Mouse (Mus musculus) limb, embryonic 12.5 days (tissue): Measurements from ENCODE around the gene Cemip. TPM values are rescaled to one million over a fixed set of nuclear protein-coding genes. Genes with fewer than 3 reads are reported as not detected.

ENCODE experiments used
- ATAC-seq: fragments of 200-750 bp; cut with Nextera tagmentation; 2 replicates; pipeline ENCODE4 v1.8.0; 2017; ENCODE audit warnings: low read depth, moderate TSS enrichment; ENCODE audit not compliant: insufficient number of reproducible peaks, insufficient read depth, low FRiP score, low TSS enrichment
- H3K27ac ChIP-seq: fragments of 300-500 bp; sonication (generic); 2 replicates; pipeline ENCODE4 v1.5.1; 2016; ENCODE audit warnings: mild to moderate bottlenecking, moderate library complexity
- H3K27me3 ChIP-seq: fragments of 300-500 bp; sonication (generic); 2 replicates; pipeline ENCODE4 v1.6.1; 2016; ENCODE audit warnings: mild to moderate bottlenecking, moderate library complexity
- H3K36me3 ChIP-seq: fragments of 300-500 bp; sonication (generic); 2 replicates; pipeline ENCODE4 v1.6.1; 2016; ENCODE audit warnings: mild to moderate bottlenecking, moderate library complexity
- H3K4me1 ChIP-seq: fragments of 300-500 bp; sonication (generic); replicated peaks from 2 replicates; pipeline ENCODE4 v1.6.1; 2016
- H3K4me2 ChIP-seq: fragments of 300-500 bp; sonication (generic); 2 replicates; pipeline ENCODE4 v1.6.1; 2016; ENCODE audit warnings: mild to moderate bottlenecking, moderate library complexity
- H3K4me3 ChIP-seq: fragments of 300-500 bp; sonication (generic); replicated peaks from 2 replicates; pipeline ENCODE4 v1.5.1; 2016; ENCODE audit warnings: mild to moderate bottlenecking
- H3K9ac ChIP-seq: fragments of 300-500 bp; sonication (generic); replicated peaks from 2 replicates; pipeline ENCODE4 v1.6.1; 2016; ENCODE audit warnings: mild to moderate bottlenecking, moderate library complexity
- H3K9me3 ChIP-seq: fragments of 300-500 bp; sonication (generic); 2 replicates; pipeline ENCODE4 v1.6.1; 2016; ENCODE audit warnings: mild to moderate bottlenecking, moderate library complexity
- WGBS: fragments of 180-500 bp; shearing (Covaris S2); methylation state at CpG from one replicate; pipeline ENCODE4 v1.1.7; 2016; 5-methylcytosine and 5-hydroxymethylcytosine counted together
- polyA plus RNA-seq: library from polyadenylated mRNA; unstranded; fragments of >200 nt; fragmentation: Nextera tagmentation; extraction: Ambion mirVana; gene quantifications from 2 replicates; pipeline ENCODE4 v1.2.1, GENCODE M21; 2016

The Cemip gene
- polyA plus RNA-seq, 1 experiment from 2014 or later, result 0.05 TPM

DNA sequence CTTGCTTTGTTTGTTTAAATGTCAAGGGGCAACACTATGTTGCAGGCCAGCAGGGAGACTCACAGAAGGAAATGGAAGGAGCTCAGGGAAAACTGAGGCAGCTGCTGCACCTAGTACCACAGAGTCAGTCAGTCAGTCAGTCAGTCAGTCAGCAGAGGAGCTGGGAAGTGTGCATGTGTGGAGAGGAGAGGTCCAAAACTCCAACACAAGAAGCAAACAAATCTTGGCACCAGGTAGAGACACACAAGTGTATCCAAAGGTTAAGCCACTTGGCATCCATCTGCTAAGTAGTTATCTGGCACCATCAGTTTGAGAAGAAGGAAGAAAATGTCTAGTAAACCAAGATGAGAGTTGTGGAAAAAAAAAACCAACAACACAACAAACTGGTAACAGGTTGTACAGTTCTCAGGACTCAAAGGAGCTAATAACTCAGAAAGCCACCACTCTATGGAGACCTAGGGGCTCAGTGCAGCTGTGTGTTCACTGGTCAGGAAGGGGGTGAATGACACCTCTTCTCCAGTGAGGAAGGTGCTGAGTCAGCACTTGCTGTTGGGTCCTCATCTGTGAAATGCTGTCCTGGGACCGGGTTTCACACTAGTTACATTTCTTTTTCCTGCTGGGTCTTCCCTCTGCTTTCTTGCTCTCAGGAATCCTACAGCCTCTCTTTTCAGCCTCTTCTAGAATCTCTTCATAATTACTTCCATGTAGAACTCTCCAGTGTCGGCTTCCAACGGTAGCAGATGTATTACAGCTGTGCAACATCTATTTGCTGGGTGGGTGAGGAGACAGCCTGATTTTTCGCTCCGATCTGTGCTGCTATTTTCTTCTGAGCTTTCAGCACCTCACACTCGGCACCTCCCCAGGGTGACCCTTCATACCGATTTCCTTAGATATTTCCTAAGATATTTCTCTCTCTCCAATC, 30.6 kb upstream of the Cemip start:
- no peak overlapping the region for H3K4me2 ChIP-seq
- no peak overlapping the region for H3K4me3 ChIP-seq
- peaks cover 18% of the 10 kb centered on the region for H3K36me3 ChIP-seq
- no peak for ATAC-seq
- H3K4me1 ChIP-seq, result peaks cover 32% of the 10 kb centered on the region
- no peaks in the 10 kb centered on the region for H3K27me3 ChIP-seq
- H3K9ac ChIP-seq, result no peak overlapping the region
- H3K27ac ChIP-seq, result no peak overlapping the region
- WGBS, result 66% methylated on average over 7 of the region's 7 CpGs
- no peaks in the 10 kb centered on the region for H3K9me3 ChIP-seq

DNA sequence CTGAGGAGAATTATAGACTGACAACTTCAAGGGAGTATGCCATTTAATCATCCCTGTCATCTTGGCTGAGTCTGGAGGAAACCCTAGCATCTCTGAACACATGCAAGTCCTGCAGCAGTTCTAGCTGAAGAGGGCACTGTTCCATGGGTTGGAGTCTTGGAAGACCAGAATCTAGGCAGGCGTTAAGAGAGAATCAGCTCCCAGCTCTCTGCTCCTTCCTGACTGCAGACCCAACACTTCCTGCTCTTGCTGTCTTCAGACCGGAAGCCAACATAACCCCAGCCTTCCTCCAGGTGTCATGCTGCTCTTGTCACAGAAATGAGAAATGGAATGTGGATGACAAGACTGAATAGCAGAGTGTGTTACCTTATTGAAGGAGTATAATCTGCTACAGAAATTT, 29.1 kb upstream of the Cemip start:
- Histone ChIP-seq H3K9me3 (no peaks in the 10 kb centered on the region), H3K27ac (no peak overlapping the region), H3K9ac (no peak overlapping the region), H3K36me3 (peaks cover 25% of the 10 kb centered on the region), H3K27me3 (no peaks in the 10 kb centered on the region), H3K4me2 (no peak overlapping the region), H3K4me1 (peaks cover 23% of the 10 kb centered on the region), H3K4me3 (no peak overlapping the region)
- WGBS, result 66% methylated on average over 2 of the region's 2 CpGs
- no peak for ATAC-seq

DNA sequence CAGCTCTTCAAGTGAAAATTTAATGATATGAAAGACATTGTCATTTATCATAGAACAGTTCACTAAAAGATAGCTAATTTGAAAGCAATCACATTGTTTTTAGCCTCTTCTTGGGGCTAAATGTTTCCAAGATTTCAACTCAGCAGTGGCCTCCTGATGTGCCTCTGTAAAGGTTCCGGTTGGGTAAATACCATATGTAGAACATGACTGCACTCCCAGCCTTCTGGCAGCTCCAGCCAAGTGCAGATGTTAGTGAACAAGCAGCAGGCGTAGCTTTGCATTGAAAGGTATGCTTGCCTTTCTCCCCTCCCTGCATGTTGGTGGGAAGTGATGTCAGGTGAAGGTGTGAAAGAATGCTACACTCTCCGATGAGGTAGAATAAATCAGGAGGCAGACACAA, 28.5 kb upstream of the Cemip start:
- Histone ChIP-seq H3K4me1 (peaks cover 17% of the 10 kb centered on the region), H3K27me3 (no peaks in the 10 kb centered on the region), H3K9me3 (no peaks in the 10 kb centered on the region), H3K9ac (no peak overlapping the region), H3K36me3 (peaks cover 29% of the 10 kb centered on the region), H3K27ac (no peak overlapping the region), H3K4me2 (no peak overlapping the region), H3K4me3 (no peak overlapping the region)
- WGBS, result 67% methylated on average over 3 of the region's 3 CpGs
- no peak for ATAC-seq

DNA sequence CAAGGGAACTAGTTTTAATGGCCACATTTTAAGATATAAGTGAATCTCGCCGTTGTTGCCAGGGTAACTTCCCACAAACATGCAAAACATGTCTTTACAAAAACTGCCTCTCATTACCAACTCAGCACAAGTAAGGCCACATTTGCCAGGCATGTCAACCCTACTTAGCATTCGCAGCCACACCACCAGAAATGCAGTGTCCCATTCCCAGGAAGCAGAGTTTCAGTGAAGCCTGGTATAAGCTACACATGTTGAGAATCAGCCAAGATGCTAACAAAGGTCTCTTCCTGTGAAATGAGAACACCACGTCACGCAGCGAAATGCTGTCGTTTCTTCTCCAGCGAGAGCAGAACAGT, 26.7 kb upstream of the Cemip start:
- no peak overlapping the region for H3K27ac ChIP-seq
- H3K4me3 ChIP-seq, result no peak overlapping the region
- H3K9me3 ChIP-seq, result no peaks in the 10 kb centered on the region
- peaks cover 8% of the 10 kb centered on the region; the same call in 1 of the 2 replicates for H3K4me1 ChIP-seq
- no peak for ATAC-seq
- no peaks in the 10 kb centered on the region for H3K27me3 ChIP-seq
- no peak overlapping the region for H3K4me2 ChIP-seq
- H3K36me3 ChIP-seq, result peaks cover 39% of the 10 kb centered on the region
- no peak overlapping the region for H3K9ac ChIP-seq
- 88% methylated on average over 8 of the region's 8 CpGs for WGBS

DNA sequence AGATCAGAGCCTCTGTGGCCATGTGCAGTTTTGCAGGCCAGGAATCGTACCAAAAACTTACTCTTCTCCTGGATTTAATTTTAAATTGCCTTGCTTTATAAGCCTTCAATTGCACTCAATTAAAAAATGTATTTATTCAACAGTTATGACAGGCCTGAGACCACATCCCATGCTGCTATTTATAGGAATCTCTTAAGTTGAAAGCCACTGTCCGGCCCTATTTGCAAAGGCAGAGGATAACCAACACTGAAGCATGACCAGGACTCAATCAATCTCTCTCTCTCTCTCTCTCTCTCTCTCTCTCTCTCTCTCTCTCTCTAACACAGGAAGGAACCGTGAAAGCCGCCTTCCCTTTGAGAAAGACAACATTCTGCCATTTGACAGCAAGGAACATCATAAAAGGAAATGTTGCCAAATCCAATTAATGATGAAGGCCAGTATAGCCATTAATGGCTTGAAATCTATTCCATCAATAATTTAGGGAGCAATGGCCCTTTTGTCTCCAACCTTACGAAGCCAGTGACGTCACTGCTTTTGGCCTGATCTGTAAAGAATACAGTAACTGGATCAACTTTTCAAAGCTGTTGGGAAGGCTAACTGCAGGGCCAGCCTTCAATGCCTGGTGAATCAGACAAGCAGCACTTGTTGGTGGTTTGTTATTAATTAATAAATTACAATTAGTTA, 26.2 kb upstream of the Cemip start:
- Histone ChIP-seq H3K9ac (no peak overlapping the region), H3K4me3 (no peak overlapping the region), H3K9me3 (no peaks in the 10 kb centered on the region), H3K4me1 (peaks cover 6% of the 10 kb centered on the region; the same call in 1 of the 2 replicates), H3K27ac (no peak overlapping the region), H3K27me3 (no peaks in the 10 kb centered on the region), H3K36me3 (peaks cover 39% of the 10 kb centered on the region), H3K4me2 (no peak overlapping the region)
- ATAC-seq, result no peak
- 83% methylated on average over 6 of the region's 6 CpGs for WGBS

DNA sequence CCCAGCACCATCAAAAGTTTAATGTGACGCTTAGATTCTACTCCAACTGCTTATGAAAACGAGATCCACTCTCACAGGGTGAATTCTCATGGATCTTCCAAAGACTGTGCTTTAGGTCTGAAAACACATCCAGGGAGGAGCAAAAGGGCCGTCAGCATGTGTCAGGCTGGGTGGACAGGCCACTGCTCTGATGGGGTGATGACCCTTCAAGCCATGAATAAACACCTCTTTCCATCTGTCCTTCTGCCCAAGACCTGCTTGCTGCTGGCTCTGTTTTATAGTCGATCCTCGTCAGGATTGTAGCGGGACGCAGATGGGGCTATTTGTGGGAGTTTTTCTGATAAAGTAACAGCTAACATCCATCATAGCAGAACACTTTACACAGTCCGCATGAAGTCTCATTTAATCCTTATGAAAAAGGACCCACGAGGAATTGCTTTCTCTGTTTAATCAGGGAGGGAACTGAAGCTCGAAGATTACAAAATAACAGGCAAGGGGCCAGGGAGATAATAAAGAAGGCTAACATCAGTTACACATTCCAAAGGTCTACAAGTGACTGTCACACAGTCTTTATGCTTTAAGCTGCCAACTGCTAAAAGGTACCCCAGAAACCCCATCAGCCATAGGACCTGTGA, 25.5 kb upstream of the Cemip start:
- Histone ChIP-seq H3K27me3 (no peaks in the 10 kb centered on the region), H3K4me1 (no peaks in the 10 kb centered on the region), H3K9me3 (no peaks in the 10 kb centered on the region), H3K36me3 (peaks cover 43% of the 10 kb centered on the region), H3K9ac (no peak overlapping the region), H3K4me2 (no peak overlapping the region), H3K4me3 (no peak overlapping the region), H3K27ac (no peak overlapping the region)
- 74% methylated on average over 10 of the region's 10 CpGs for WGBS
- no peak for ATAC-seq

DNA sequence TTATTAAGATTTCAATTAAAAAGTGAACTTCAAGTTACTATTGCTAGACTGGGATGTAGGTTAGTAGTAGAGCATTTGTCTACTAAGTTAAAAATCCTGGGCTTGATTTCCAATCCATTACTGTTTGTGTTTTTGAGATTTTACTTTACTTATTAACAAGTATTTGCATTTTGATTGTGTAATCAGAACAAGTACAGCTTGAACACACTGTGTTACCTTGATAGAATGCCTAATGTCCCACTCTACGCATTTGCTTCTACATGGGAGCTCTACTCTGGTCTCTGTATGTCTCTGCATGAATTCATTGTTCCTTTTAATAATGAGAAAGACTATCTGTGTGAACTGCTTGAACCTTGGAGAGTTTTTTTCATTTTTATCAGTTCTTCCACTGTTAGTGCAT, 20.6 kb upstream of the Cemip start:
- WGBS, result 93% methylated on average over 1 of the region's 1 CpGs
- ATAC-seq, result no peak
- H3K36me3 ChIP-seq, result peaks cover 25% of the 10 kb centered on the region; the same call in 1 of the 2 replicates

DNA sequence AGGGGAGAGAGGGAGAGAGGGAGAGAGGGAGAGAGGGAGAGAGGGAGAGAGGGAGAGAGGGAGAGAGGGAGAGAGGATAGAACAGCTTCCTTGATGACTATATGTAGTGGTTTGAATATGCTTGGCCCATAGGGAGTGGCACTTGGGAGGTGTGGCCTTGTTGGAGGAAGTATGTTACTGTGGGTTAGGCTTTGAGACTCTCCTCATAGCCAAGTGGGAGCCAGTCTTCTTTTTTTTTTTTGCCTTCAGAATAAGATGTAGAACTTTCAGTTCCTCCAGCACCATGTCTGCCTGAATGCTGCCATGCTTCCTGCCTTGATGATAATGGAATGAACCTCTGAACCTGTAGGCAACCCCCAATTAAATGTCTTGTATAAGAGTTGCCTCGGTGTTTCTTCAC, 16.3 kb upstream of the Cemip start:
- Histone ChIP-seq H3K4me1 (no peaks in the 10 kb centered on the region), H3K9me3 (no peaks in the 10 kb centered on the region), H3K4me3 (no peak overlapping the region), H3K27ac (no peak overlapping the region), H3K9ac (no peak overlapping the region), H3K4me2 (no peak overlapping the region), H3K36me3 (0 out of 2 replicates have a peak, but pooled peaks cover 4% of the 10 kb centered on the region), H3K27me3 (no peaks in the 10 kb centered on the region)
- 93% methylated on average over 1 of the region's 1 CpGs for WGBS
- ATAC-seq, result no peak

More for the DNA sequence above, 20.6 kb upstream of the Cemip start:
- Histone ChIP-seq H3K9me3 (no peaks in the 10 kb centered on the region), H3K4me2 (no peak overlapping the region), H3K27me3 (no peaks in the 10 kb centered on the region), H3K9ac (no peak overlapping the region), H3K4me3 (no peak overlapping the region), H3K4me1 (no peaks in the 10 kb centered on the region), H3K27ac (no peak overlapping the region)

DNA sequence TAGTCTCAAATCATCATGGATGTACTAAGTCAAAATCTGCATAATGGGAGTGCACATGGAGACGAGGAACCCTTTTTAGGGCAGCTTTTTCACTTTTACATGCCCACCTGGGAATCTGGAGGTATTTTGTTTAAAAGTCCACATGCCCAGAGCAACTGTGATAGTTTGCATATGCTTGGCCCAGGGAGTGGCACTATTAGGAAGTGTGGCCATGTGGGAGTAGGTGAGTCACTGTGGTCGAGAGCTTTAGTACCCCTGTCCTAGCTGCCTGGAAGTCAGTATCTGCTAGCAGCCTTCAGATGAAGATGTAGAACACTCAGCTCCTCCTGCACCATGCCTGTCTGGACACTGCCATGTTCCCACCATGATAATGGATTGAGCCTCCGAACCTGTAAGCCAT, 14.4 kb upstream of the Cemip start:
- whole genome bisulfite sequencing, result 81% methylated on average over 3 of the region's 3 CpGs
- Histone ChIP-seq H3K27ac (no peak overlapping the region), H3K36me3 (no peaks in the 10 kb centered on the region), H3K4me3 (no peak overlapping the region), H3K4me1 (no peaks in the 10 kb centered on the region), H3K4me2 (no peak overlapping the region), H3K9me3 (no peaks in the 10 kb centered on the region), H3K9ac (no peak overlapping the region), H3K27me3 (no peaks in the 10 kb centered on the region)
- no peak for ATAC-seq

DNA sequence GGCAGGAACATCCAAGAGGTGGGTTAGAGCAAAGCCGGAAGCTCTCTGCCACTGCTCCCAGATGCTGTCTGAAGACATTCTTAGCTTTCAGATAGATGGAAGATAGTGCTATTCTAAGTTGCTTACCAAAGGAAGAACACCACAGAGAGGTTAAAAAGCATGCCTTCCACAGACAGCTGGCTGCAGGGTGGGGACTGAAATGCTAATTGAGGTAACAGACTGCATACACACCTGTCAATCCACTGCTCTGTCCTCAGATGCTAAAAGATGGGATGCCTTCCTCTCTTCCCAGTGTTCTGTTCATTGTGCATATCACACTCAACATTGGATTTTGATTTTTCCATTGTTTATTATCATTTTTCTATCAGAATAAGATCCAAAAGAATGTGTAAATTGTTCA, 11.8 kb upstream of the Cemip start:
- no peaks in the 10 kb centered on the region for H3K9me3 ChIP-seq
- 85% methylated on average over 1 of the region's 1 CpGs for WGBS
- no peaks in the 10 kb centered on the region for H3K36me3 ChIP-seq
- no peak overlapping the region for H3K27ac ChIP-seq
- no peaks in the 10 kb centered on the region for H3K4me1 ChIP-seq
- H3K27me3 ChIP-seq, result no peaks in the 10 kb centered on the region
- H3K4me2 ChIP-seq, result no peak overlapping the region
- no peak for ATAC-seq
- no peak overlapping the region for H3K4me3 ChIP-seq
- H3K9ac ChIP-seq, result no peak overlapping the region

DNA sequence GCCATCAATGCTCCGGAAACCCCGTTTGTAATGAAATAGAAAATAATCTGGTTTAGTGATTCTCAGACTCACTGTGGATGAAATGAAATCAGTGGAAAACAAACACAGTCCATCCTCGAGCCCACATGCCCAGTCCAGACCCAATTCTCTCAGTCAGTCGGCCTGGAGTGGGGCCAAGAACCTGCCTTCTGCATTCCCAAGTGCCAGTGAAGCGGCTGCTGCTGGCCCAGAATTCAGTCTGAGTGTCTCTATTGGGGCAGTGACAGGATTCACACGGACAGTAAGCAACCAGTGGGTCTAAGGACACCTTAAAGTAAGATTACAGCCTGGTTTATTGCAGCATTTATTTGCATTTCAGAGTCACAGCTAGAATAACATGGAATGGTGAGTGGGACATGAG, 10.2 kb upstream of the Cemip start:
- WGBS, result 71% methylated on average over 6 of the region's 6 CpGs
- no peak for ATAC-seq
- H3K4me1 ChIP-seq, result no peaks in the 10 kb centered on the region

More for the DNA sequence above, 10.2 kb upstream of the Cemip start:
- Histone ChIP-seq H3K27me3 (no peaks in the 10 kb centered on the region), H3K9ac (no peak overlapping the region), H3K9me3 (no peaks in the 10 kb centered on the region), H3K4me3 (no peak overlapping the region), H3K4me2 (no peak overlapping the region), H3K27ac (no peak overlapping the region), H3K36me3 (no peaks in the 10 kb centered on the region)
